8 mouse cellular contexts compared by ENCODE assay signal in genomic region chr7:113256046-113256445, GRCm38 (mm10). TPM values are rescaled to one million over a fixed set of nuclear protein-coding genes. Genes with fewer than 3 reads are reported as not detected.
DNase-seq lines count a peak whose midpoint lies in the region; ATAC-seq and TF ChIP-seq lines count a peak whose summit lies in the region.
"Had no signal": no experiment of that assay in that cellular context is flagged by ENCODE, and none has a peak within 500 bp of the region (broad histone marks: within the 10 kb centered on the region; RNA-seq: fewer than 3 reads in every experiment).

No protein-coding gene starts in this region.

- no peaks in the 10 kb centered on the region for H3K9me3 ChIP-seq in G1E (replicated peaks)
- H3K9me3 ChIP-seq: heart, embryonic 13.5 days had no signal

- H3K27ac ChIP-seq in kidney, adult 2 months (ENCODE audit: insufficient read depth, low read depth, low read length): no peak overlapping the region

- H3K36me3 ChIP-seq in kidney, adult 2 months (ENCODE audit: control insufficient read depth, insufficient read depth, low read length): no peaks in the 10 kb centered on the region
- H3K36me3 ChIP-seq in G1E (replicated peaks): peaks cover 74% of the 10 kb centered on the region
- H3K36me3 ChIP-seq: heart, embryonic 13.5 days had no signal

- H3K4me3 ChIP-seq in kidney, adult 2 months (ENCODE audit: insufficient read depth, low read depth, low read length): no peak overlapping the region
- H3K4me3 ChIP-seq in G1E (ENCODE audit: low read depth, low read length): peak overlapping the region; percentile 19; the same call in 1 of the 2 replicates
- H3K4me3 ChIP-seq: heart, embryonic 13.5 days had no signal

- no peak for TF ChIP-seq POLR2A in kidney, adult 2 months (IDR thresholded peaks at IDR 0.05; ENCODE audit: low read depth, low read length)

- 60% methylated on average over 4 of the region's 4 CpGs for WGBS in kidney, adult 2 months

- DNase-seq in kidney, adult 2 months: peak; percentile 43
- no peak for DNase-seq in kidney, adult 11 months
- peak; percentile 38 for DNase-seq in CD4-positive helper T cell, adult 2 months (ENCODE audit: low read depth, low spot score)
- peak; percentile 47 for DNase-seq in G1E (ENCODE audit: low spot score)
- peak; percentile 49 for DNase-seq in embryo, embryonic 9.5 days (ENCODE audit: extremely low spot score)
- peak; percentile 66 for DNase-seq in lung, postnatal 10 days
- peak; percentile 54 for DNase-seq in thymus, postnatal 25 days

- peaks cover 21% of the 10 kb centered on the region for H3K4me1 ChIP-seq in kidney, adult 2 months (ENCODE audit: control insufficient read depth, insufficient read depth, low read length)
- peaks cover 54% of the 10 kb centered on the region for H3K4me1 ChIP-seq in G1E (ENCODE audit: insufficient read depth, low read depth, low read length)

- TF ChIP-seq CTCF in kidney, adult 2 months (conservative IDR thresholded peaks at IDR 0.05; ENCODE audit: insufficient read depth, insufficient read length, low read depth, low read length): peak; percentile 63
- peak; percentile 65 for TF ChIP-seq CTCF in G1E (IDR thresholded peaks at IDR 0.05; ENCODE audit: low read depth, low read length)

- no peak for ATAC-seq in G1E (ENCODE audit: extremely low read depth, insufficient number of reproducible peaks, low FRiP score, poor library complexity, severe bottlenecking)

- no peaks in the 10 kb centered on the region for H3K27me3 ChIP-seq in kidney, adult 2 months (replicated peaks; ENCODE audit: control insufficient read depth, insufficient read depth, low read length)
- H3K27me3 ChIP-seq in G1E (ENCODE audit: insufficient read depth, low read length): no peaks in the 10 kb centered on the region
- H3K27me3 ChIP-seq: heart, embryonic 13.5 days had no signal

RNA-seq across cellular contexts. Expression of gene Arntl, which starts 48.8 kb away (rescaled TPM):
- 6.0 and 7.3 TPM in 2 replicates for polyA plus RNA-seq in kidney, adult 2 months (2012; rRNA removed)
- 29.2 and 29.9 TPM in 2 replicates for total RNA-seq in G1E (2014; fragmentation: Nextera tagmentation)
- total RNA-seq in G1E (2017): 22.0 and 23.8 TPM in 2 replicates
- 3.0 and 4.6 TPM in 2 replicates for polyA plus RNA-seq in G1E (2012)
